Comparison of ENCODE assay signal across 16 mouse cellular contexts in genomic region chr17:84758374-84758773, GRCm38 (mm10). TPM values are rescaled to one million over a fixed set of nuclear protein-coding genes. Genes with fewer than 3 reads are reported as not detected.
DNase-seq lines count a peak whose midpoint lies in the region; ATAC-seq lines count a peak whose summit lies in the region.
"Had no signal": no experiment of that assay in that cellular context is flagged by ENCODE, and none has a peak within 500 bp of the region (broad histone marks: within the 10 kb centered on the region; RNA-seq: fewer than 3 reads in every experiment).

No protein-coding gene starts in this region.

- H3K36me3 ChIP-seq in embryonic facial prominence, embryonic 13.5 days: peaks cover 32% of the 10 kb centered on the region
- H3K36me3 ChIP-seq in embryonic facial prominence, embryonic 10.5 days (replicated peaks): peaks cover 49% of the 10 kb centered on the region
- H3K36me3 ChIP-seq in hindbrain, embryonic 11.5 days (ENCODE audit: control insufficient read depth, insufficient read depth, low read length): no peaks in the 10 kb centered on the region

- DNase-seq in embryonic facial prominence, embryonic 10.5 days (ENCODE audit: low spot score): no peak
- DNase-seq in ZHBTc4 (ENCODE audit: low read depth, low spot score): peak; percentile 84
- no peak for DNase-seq in urinary bladder, postnatal 14 days (ENCODE audit: low spot score)
- DNase-seq in lung, adult 18-20 months: no peak
- DNase-seq in hindbrain, embryonic 11.5 days (ENCODE audit: low spot score): no peak
- DNase-seq: cerebellum, adult 11-12 months; heart, adult 2 months; kidney, adult 9 months; lung, postnatal 36 days; right cerebral cortex, adult 18-20 months had no signal

- peak overlapping the region; percentile 64 for H3K27ac ChIP-seq in embryonic facial prominence, embryonic 13.5 days
- no peak overlapping the region for H3K27ac ChIP-seq in embryonic facial prominence, embryonic 10.5 days (replicated peaks)
- no peak overlapping the region for H3K27ac ChIP-seq in hindbrain, embryonic 11.5 days (ENCODE audit: low read depth, low read length)
- H3K27ac ChIP-seq: heart, adult 2 months; midbrain, embryonic 12.5 days had no signal

- peak overlapping the region; percentile 3; the same call in 1 of the 2 replicates for H3K4me2 ChIP-seq in embryonic facial prominence, embryonic 13.5 days
- H3K4me2 ChIP-seq in hindbrain, embryonic 11.5 days (replicated peaks; ENCODE audit: low read depth, low read length): no peak overlapping the region
- H3K4me2 ChIP-seq: midbrain, embryonic 12.5 days had no signal

- 30% methylated on average over 10 of the region's 10 CpGs for WGBS in embryonic facial prominence, embryonic 13.5 days
- 37% methylated on average over 10 of the region's 10 CpGs for WGBS in embryonic facial prominence, embryonic 10.5 days
- WGBS in hindbrain, embryonic 11.5 days: 15% methylated on average over 10 of the region's 10 CpGs

- no peaks in the 10 kb centered on the region for H3K9me3 ChIP-seq in embryonic facial prominence, embryonic 13.5 days
- H3K9me3 ChIP-seq in embryonic facial prominence, embryonic 10.5 days: no peaks in the 10 kb centered on the region
- no peaks in the 10 kb centered on the region for H3K9me3 ChIP-seq in hindbrain, embryonic 11.5 days (ENCODE audit: control insufficient read depth, low read length)
- H3K9me3 ChIP-seq: midbrain, embryonic 12.5 days had no signal

- no peak overlapping the region for H3K4me3 ChIP-seq in embryonic facial prominence, embryonic 13.5 days
- no peak overlapping the region for H3K4me3 ChIP-seq in embryonic facial prominence, embryonic 10.5 days
- no peak overlapping the region for H3K4me3 ChIP-seq in hindbrain, embryonic 11.5 days (ENCODE audit: low read depth, low read length)
- H3K4me3 ChIP-seq: heart, adult 2 months; midbrain, embryonic 12.5 days had no signal

- ATAC-seq in embryonic facial prominence, embryonic 13.5 days (ENCODE audit: insufficient number of reproducible peaks, insufficient read depth, low FRiP score, low TSS enrichment, low read depth): no peak
- peak; percentile 71 for ATAC-seq in CD4-positive, CD25-positive, alpha-beta regulatory T cell, adult 4 months
- peak; percentile 45; the same call in 1 of the 2 replicates for ATAC-seq in megakaryocyte, adult 5-6 weeks (ENCODE audit: poor library complexity, severe bottlenecking)
- no peak for ATAC-seq in hindbrain, embryonic 11.5 days (ENCODE audit: low FRiP score)
- ATAC-seq: forebrain, embryonic 14.5 days; hindbrain, embryonic 16.5 days had no signal

- 0 out of 2 replicates have a peak overlapping the region, but pooled peaks have one; percentile 44 for H3K9ac ChIP-seq in embryonic facial prominence, embryonic 13.5 days
- H3K9ac ChIP-seq in hindbrain, embryonic 11.5 days (ENCODE audit: low read depth, low read length): no peak overlapping the region
- H3K9ac ChIP-seq: midbrain, embryonic 12.5 days had no signal

- peaks cover 8% of the 10 kb centered on the region for H3K4me1 ChIP-seq in embryonic facial prominence, embryonic 13.5 days
- H3K4me1 ChIP-seq in embryonic facial prominence, embryonic 10.5 days: peaks cover 5% of the 10 kb centered on the region
- H3K4me1 ChIP-seq in hindbrain, embryonic 11.5 days (replicated peaks; ENCODE audit: control insufficient read depth, insufficient read depth, low read length): no peaks in the 10 kb centered on the region; the same call in 1 of the 2 replicates

- no peaks in the 10 kb centered on the region for H3K27me3 ChIP-seq in embryonic facial prominence, embryonic 13.5 days
- no peaks in the 10 kb centered on the region for H3K27me3 ChIP-seq in embryonic facial prominence, embryonic 10.5 days (replicated peaks; ENCODE audit: low read depth, poor library complexity, severe bottlenecking)
- H3K27me3 ChIP-seq in hindbrain, embryonic 11.5 days (ENCODE audit: control insufficient read depth, insufficient read depth, low read length): no peaks in the 10 kb centered on the region
- H3K27me3 ChIP-seq: midbrain, embryonic 12.5 days had no signal

RNA-seq across cellular contexts. Expression of gene Lrpprc, which starts 32.2 kb away (rescaled TPM):
- polyA plus RNA-seq in embryonic facial prominence, embryonic 13.5 days (2015; fragmentation: Nextera tagmentation; extraction: Ambion mirVana): 41.1 and 44.8 TPM in 2 replicates
- polyA plus RNA-seq in embryonic facial prominence, embryonic 10.5 days (2016; fragmentation: Nextera tagmentation; extraction: Ambion mirVana): 56.7 and 58.0 TPM in 2 replicates
- 10 to 100 TPM in 1 of 2 experiments, 1 to 10 TPM in 1; 9.9 to 11.8 TPM for polyA plus RNA-seq in CD4-positive, CD25-positive, alpha-beta regulatory T cell, adult 4 months (2017; shearing (Covaris generic))
- 17.5 and 18.2 TPM in 2 replicates for total RNA-seq in megakaryocyte, adult 5-6 weeks (2015)
- total RNA-seq in megakaryocyte, adult 5-6 weeks (2017): 32.5 and 34.3 TPM in 2 replicates
- 50.8 and 53.2 TPM in 2 replicates for polyA plus RNA-seq in hindbrain, embryonic 11.5 days (2014; fragmentation: Nextera tagmentation; extraction: Ambion mirVana)

Comparison
In these comparisons a context has a peak if more than half of its experiments do, and no peak if none do; other contexts are left out.
1. ATAC-seq: peak in CD4-positive, CD25-positive, alpha-beta regulatory T cell, adult 4 months (single experiment) and megakaryocyte, adult 5-6 weeks (single experiment); none in embryonic facial prominence, embryonic 13.5 days (single experiment) and hindbrain, embryonic 11.5 days (single experiment).